Mouse (Mus musculus): ENCODE results near the gene Ralgps2.

Gene Ralgps2

GRCm38 (mm10) chr1:156909265-156909664 is 30.2 kb downstream of the Ralgps2 start:
- DNase-seq (ENCODE audit: low read depth, low spot score), result no peak

GRCm38 (mm10) chr1:156905660-156906059 is 33.8 kb downstream of the Ralgps2 start:
- DNase-seq (ENCODE audit: low read depth, low spot score), result peak; percentile 45

- DNase-seq (ENCODE audit: low read depth, low spot score), result no peak
Measured at GRCm38 (mm10) chr1:156903899-156904298, 35.5 kb downstream of the Ralgps2 start.

GRCm38 (mm10) chr1:156901689-156902088 is 37.7 kb downstream of the Ralgps2 start:
- DNase-seq (ENCODE audit: low read depth, low spot score), result no peak

- peak; percentile 58 for DNase-seq (ENCODE audit: low read depth, low spot score)
Measured at GRCm38 (mm10) chr1:156891561-156891960, 47.9 kb downstream of the Ralgps2 start.

- no peak for DNase-seq (ENCODE audit: low read depth, low spot score)
Measured at GRCm38 (mm10) chr1:156888830-156889229, 50.6 kb downstream of the Ralgps2 start.

- no peak for DNase-seq (ENCODE audit: low read depth, low spot score)
Measured at GRCm38 (mm10) chr1:156885879-156886278, 53.5 kb downstream of the Ralgps2 start.

- no peak for DNase-seq (ENCODE audit: low read depth, low spot score)
Measured at GRCm38 (mm10) chr1:156884782-156885181, 54.6 kb downstream of the Ralgps2 start.

- DNase-seq (ENCODE audit: low read depth, low spot score), result no peak
Measured at GRCm38 (mm10) chr1:156870616-156871015, 68.8 kb downstream of the Ralgps2 start.

GRCm38 (mm10) chr1:156870028-156870427 is 69.4 kb downstream of the Ralgps2 start:
- no peak for DNase-seq (ENCODE audit: low read depth, low spot score)

GRCm38 (mm10) chr1:156864240-156864639 is 75.2 kb downstream of the Ralgps2 start:
- DNase-seq (ENCODE audit: low read depth, low spot score), result no peak

- no peak for DNase-seq (ENCODE audit: low read depth, low spot score)
Measured at GRCm38 (mm10) chr1:156863726-156864125, 75.7 kb downstream of the Ralgps2 start.

GRCm38 (mm10) chr1:156861475-156862043 is 77.9 kb downstream of the Ralgps2 start:
- DNase-seq (ENCODE audit: low read depth, low spot score), result peak; percentile 74

- peak; percentile 65 for DNase-seq (ENCODE audit: low read depth, low spot score)
Measured at GRCm38 (mm10) chr1:156860266-156860665, 79.2 kb downstream of the Ralgps2 start.

- peak; percentile 56 for DNase-seq (ENCODE audit: low read depth, low spot score)
Measured at GRCm38 (mm10) chr1:156859711-156860250, 79.6 kb downstream of the Ralgps2 start.

GRCm38 (mm10) chr1:156859156-156859555 is 80.3 kb downstream of the Ralgps2 start:
- DNase-seq (ENCODE audit: low read depth, low spot score), result peak; percentile 60

GRCm38 (mm10) chr1:156856666-156857065 is 82.8 kb downstream of the Ralgps2 start:
- DNase-seq (ENCODE audit: low read depth, low spot score), result no peak

GRCm38 (mm10) chr1:156854558-156854957 is 84.9 kb downstream of the Ralgps2 start:
- DNase-seq (ENCODE audit: low read depth, low spot score), result no peak

- no peak for DNase-seq (ENCODE audit: low read depth, low spot score)
Measured at GRCm38 (mm10) chr1:156852872-156853271, 86.6 kb downstream of the Ralgps2 start.

- no peak for DNase-seq (ENCODE audit: low read depth, low spot score)
Measured at GRCm38 (mm10) chr1:156852409-156852808, 87.0 kb downstream of the Ralgps2 start.

- no peak for DNase-seq (ENCODE audit: low read depth, low spot score)
Measured at GRCm38 (mm10) chr1:156847098-156847497, 92.3 kb downstream of the Ralgps2 start.

- peak; percentile 72 for DNase-seq (ENCODE audit: low read depth, low spot score)
Measured at GRCm38 (mm10) chr1:156841625-156842339, 97.6 kb downstream of the Ralgps2 start.

- no peak for DNase-seq (ENCODE audit: low read depth, low spot score)
Measured at GRCm38 (mm10) chr1:156838695-156839094, 100.7 kb downstream of the Ralgps2 start.

All from A20 (cell line).